Mouse (Mus musculus): ENCODE results near the gene Fam161a. TPM values are rescaled to one million over a fixed set of nuclear protein-coding genes. Genes with fewer than 3 reads are reported as not detected.

Fam161a gene
- total and polyA plus RNA-seq, 3 experiments: 0.67 to 9.3 (median 3.1) TPM

GRCm38 (mm10) chr11:23024169-23024568 lies 16.8 kb downstream of the Fam161a start:
- no peaks in the 10 kb centered on the region for H3K4me1 ChIP-seq (ENCODE audit: insufficient read depth, low read depth, low read length)

GRCm38 (mm10) chr11:23028957-23029356 lies 21.6 kb downstream of the Fam161a start:
- no peak for TF ChIP-seq CTCF (IDR thresholded peaks at IDR 0.05; ENCODE audit: low read depth, low read length)
- TF ChIP-seq TAL1 (conservative IDR thresholded peaks at IDR 0.05; ENCODE audit: low read depth, low read length): no peak
- TF ChIP-seq GATA2 (IDR thresholded peaks at IDR 0.05; ENCODE audit: borderline replicate concordance, low read depth, low read length): no peak
- TF ChIP-seq POLR2AphosphoS5 (IDR thresholded peaks at IDR 0.05; ENCODE audit: insufficient replicate concordance, low read depth, low read length): no peak
- no peak for TF ChIP-seq GATA1 (IDR thresholded peaks at IDR 0.05; ENCODE audit: borderline replicate concordance, low read length)
- Histone ChIP-seq H3K4me3 (ENCODE audit: low read depth, low read length) (no peak overlapping the region), H3K9me3 (replicated peaks) (no peaks in the 10 kb centered on the region), H3K27me3 (ENCODE audit: insufficient read depth, low read length) (peaks cover 28% of the 10 kb centered on the region), H3K36me3 (replicated peaks) (no peaks in the 10 kb centered on the region), H3K4me1 (ENCODE audit: insufficient read depth, low read depth, low read length) (no peaks in the 10 kb centered on the region; the same call in 1 of the 2 replicates)
- no peak for ATAC-seq (ENCODE audit: extremely low read depth, insufficient number of reproducible peaks, low FRiP score, poor library complexity, severe bottlenecking)
- no peak for DNase-seq (ENCODE audit: low spot score)

More at GRCm38 (mm10) chr11:23024169-23024568, 16.8 kb downstream of the Fam161a start:
- Histone ChIP-seq H3K9me3 (replicated peaks) (no peaks in the 10 kb centered on the region), H3K4me3 (ENCODE audit: low read depth, low read length) (no peak overlapping the region), H3K36me3 (replicated peaks) (no peaks in the 10 kb centered on the region), H3K27me3 (ENCODE audit: insufficient read depth, low read length) (peaks cover 22% of the 10 kb centered on the region)
- TF ChIP-seq POLR2AphosphoS5 (IDR thresholded peaks at IDR 0.05; ENCODE audit: insufficient replicate concordance, low read depth, low read length) (no peak), GATA1 (IDR thresholded peaks at IDR 0.05; ENCODE audit: borderline replicate concordance, low read length) (no peak), GATA2 (IDR thresholded peaks at IDR 0.05; ENCODE audit: borderline replicate concordance, low read depth, low read length) (no peak), CTCF (IDR thresholded peaks at IDR 0.05; ENCODE audit: low read depth, low read length) (no peak), TAL1 (conservative IDR thresholded peaks at IDR 0.05; ENCODE audit: low read depth, low read length) (no peak)
- ATAC-seq (ENCODE audit: extremely low read depth, insufficient number of reproducible peaks, low FRiP score, poor library complexity, severe bottlenecking) (no peak), DNase-seq (ENCODE audit: low spot score) (no peak)

GRCm38 (mm10) chr11:23029399-23029798 lies 22.1 kb downstream of the Fam161a start:
- H3K36me3 ChIP-seq (replicated peaks): no peaks in the 10 kb centered on the region
- peaks cover 26% of the 10 kb centered on the region for H3K27me3 ChIP-seq (ENCODE audit: insufficient read depth, low read length)
- H3K4me1 ChIP-seq (ENCODE audit: insufficient read depth, low read depth, low read length): no peaks in the 10 kb centered on the region; the same call in 1 of the 2 replicates
- no peak for ATAC-seq (ENCODE audit: extremely low read depth, insufficient number of reproducible peaks, low FRiP score, poor library complexity, severe bottlenecking)
- no peak for DNase-seq (ENCODE audit: low spot score)
- H3K9me3 ChIP-seq (replicated peaks): no peaks in the 10 kb centered on the region
- H3K4me3 ChIP-seq (ENCODE audit: low read depth, low read length): no peak overlapping the region
- TF ChIP-seq CTCF (IDR thresholded peaks at IDR 0.05; ENCODE audit: low read depth, low read length) (no peak), GATA2 (IDR thresholded peaks at IDR 0.05; ENCODE audit: borderline replicate concordance, low read depth, low read length) (no peak), TAL1 (conservative IDR thresholded peaks at IDR 0.05; ENCODE audit: low read depth, low read length) (no peak), GATA1 (IDR thresholded peaks at IDR 0.05; ENCODE audit: borderline replicate concordance, low read length) (no peak), POLR2AphosphoS5 (IDR thresholded peaks at IDR 0.05; ENCODE audit: insufficient replicate concordance, low read depth, low read length) (no peak)

- no peaks in the 10 kb centered on the region for H3K36me3 ChIP-seq (replicated peaks)
- TF ChIP-seq CTCF (IDR thresholded peaks at IDR 0.05; ENCODE audit: low read depth, low read length) (no peak), POLR2AphosphoS5 (IDR thresholded peaks at IDR 0.05; ENCODE audit: insufficient replicate concordance, low read depth, low read length) (no peak), TAL1 (conservative IDR thresholded peaks at IDR 0.05; ENCODE audit: low read depth, low read length) (no peak), GATA2 (IDR thresholded peaks at IDR 0.05; ENCODE audit: borderline replicate concordance, low read depth, low read length) (no peak), GATA1 (IDR thresholded peaks at IDR 0.05; ENCODE audit: borderline replicate concordance, low read length) (no peak)
- H3K27me3 ChIP-seq (ENCODE audit: insufficient read depth, low read length): peaks cover 18% of the 10 kb centered on the region
- no peaks in the 10 kb centered on the region for H3K4me1 ChIP-seq (ENCODE audit: insufficient read depth, low read depth, low read length)
- DNase-seq (ENCODE audit: low spot score) (no peak), ATAC-seq (ENCODE audit: extremely low read depth, insufficient number of reproducible peaks, low FRiP score, poor library complexity, severe bottlenecking) (no peak)
- no peak overlapping the region for H3K4me3 ChIP-seq (ENCODE audit: low read depth, low read length)
- no peaks in the 10 kb centered on the region for H3K9me3 ChIP-seq (replicated peaks)
These were observed 39.9 kb downstream of the Fam161a start for GRCm38 (mm10) chr11:23047252-23047651.

- H3K36me3 ChIP-seq (replicated peaks): no peaks in the 10 kb centered on the region
- TF ChIP-seq TAL1 (conservative IDR thresholded peaks at IDR 0.05; ENCODE audit: low read depth, low read length) (no peak), GATA1 (IDR thresholded peaks at IDR 0.05; ENCODE audit: borderline replicate concordance, low read length) (no peak), GATA2 (IDR thresholded peaks at IDR 0.05; ENCODE audit: borderline replicate concordance, low read depth, low read length) (no peak), CTCF (IDR thresholded peaks at IDR 0.05; ENCODE audit: low read depth, low read length) (no peak), POLR2AphosphoS5 (IDR thresholded peaks at IDR 0.05; ENCODE audit: insufficient replicate concordance, low read depth, low read length) (no peak)
- DNase-seq (ENCODE audit: low spot score): no peak
- no peaks in the 10 kb centered on the region for H3K4me1 ChIP-seq (ENCODE audit: insufficient read depth, low read depth, low read length)
- no peaks in the 10 kb centered on the region for H3K9me3 ChIP-seq (replicated peaks)
- no peak overlapping the region for H3K4me3 ChIP-seq (ENCODE audit: low read depth, low read length)
- peaks cover 16% of the 10 kb centered on the region for H3K27me3 ChIP-seq (ENCODE audit: insufficient read depth, low read length)
- ATAC-seq (ENCODE audit: extremely low read depth, insufficient number of reproducible peaks, low FRiP score, poor library complexity, severe bottlenecking): no peak
These were observed 40.6 kb downstream of the Fam161a start for GRCm38 (mm10) chr11:23047663-23048582.

GRCm38 (mm10) chr11:23049642-23050041 lies 42.3 kb downstream of the Fam161a start:
- TF ChIP-seq TAL1 (conservative IDR thresholded peaks at IDR 0.05; ENCODE audit: low read depth, low read length) (no peak), CTCF (IDR thresholded peaks at IDR 0.05; ENCODE audit: low read depth, low read length) (no peak), GATA2 (IDR thresholded peaks at IDR 0.05; ENCODE audit: borderline replicate concordance, low read depth, low read length) (no peak), POLR2AphosphoS5 (IDR thresholded peaks at IDR 0.05; ENCODE audit: insufficient replicate concordance, low read depth, low read length) (no peak), GATA1 (IDR thresholded peaks at IDR 0.05; ENCODE audit: borderline replicate concordance, low read length) (no peak)
- DNase-seq (ENCODE audit: low spot score) (no peak), ATAC-seq (ENCODE audit: extremely low read depth, insufficient number of reproducible peaks, low FRiP score, poor library complexity, severe bottlenecking) (no peak)
- Histone ChIP-seq H3K4me3 (ENCODE audit: low read depth, low read length) (no peak overlapping the region), H3K9me3 (replicated peaks) (no peaks in the 10 kb centered on the region), H3K36me3 (replicated peaks) (no peaks in the 10 kb centered on the region), H3K4me1 (ENCODE audit: insufficient read depth, low read depth, low read length) (no peaks in the 10 kb centered on the region), H3K27me3 (ENCODE audit: insufficient read depth, low read length) (peaks cover 18% of the 10 kb centered on the region)

Measured in G1E (cell line).